Mouse (Mus musculus) right cerebral cortex, adult 18-20 months (tissue): ENCODE results near the gene Cdk2ap1.
"Not testable (repeated sequence)": the region's sequence is repeated elsewhere in the genome, so short reads cannot be mapped to it uniquely, and the experiment has no call there.

Experiments
- DNase-seq: peaks from one replicate; pipeline ENCODE4 v3.0.0; 2022; ENCODE audit warnings: mixed read lengths

The Cdk2ap1 gene

DNA sequence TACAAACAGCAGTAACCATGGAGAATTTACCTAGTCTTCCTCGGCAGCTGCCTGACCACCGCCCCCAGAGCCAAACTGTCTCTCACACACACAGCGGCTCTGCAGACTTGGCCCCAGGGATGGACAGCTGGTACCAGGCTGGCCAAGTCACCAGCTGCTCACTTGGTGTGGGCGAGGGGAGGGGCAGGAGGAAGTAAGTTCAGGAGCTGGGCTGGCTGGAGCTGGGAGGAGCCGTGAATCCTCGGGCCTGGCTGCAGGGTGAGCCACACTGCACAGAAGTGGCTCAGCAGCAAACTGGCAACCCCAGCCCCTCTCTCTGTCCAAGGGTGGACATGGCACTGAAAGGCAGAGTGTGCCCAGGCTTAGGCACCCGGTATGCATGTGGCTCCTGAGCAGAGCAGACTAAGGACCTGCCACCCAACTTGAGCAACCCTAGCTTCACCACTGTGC, 11.7 kb downstream of the Cdk2ap1 start:
- DNase-seq, result peak; percentile 86

DNA sequence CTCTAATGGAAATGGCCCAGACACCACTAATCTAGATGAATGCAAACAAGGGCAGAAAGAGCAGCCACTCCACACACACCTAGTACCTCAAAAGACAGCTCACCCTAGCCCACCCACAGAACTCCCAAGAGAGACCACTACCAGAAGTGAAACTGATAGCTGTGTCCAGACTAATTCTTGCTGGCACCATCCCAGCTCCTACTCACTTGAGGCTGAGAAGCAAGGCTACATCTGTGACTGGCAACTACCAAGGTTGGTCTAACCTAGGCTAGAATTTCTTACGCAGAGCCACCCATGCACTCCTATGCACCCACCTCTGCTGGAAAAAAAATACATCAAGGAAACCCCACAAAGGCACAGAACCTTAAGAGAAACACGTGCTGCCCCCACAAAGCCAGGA, 12.5 kb downstream of the Cdk2ap1 start:
- DNase-seq, result no peak

DNA sequence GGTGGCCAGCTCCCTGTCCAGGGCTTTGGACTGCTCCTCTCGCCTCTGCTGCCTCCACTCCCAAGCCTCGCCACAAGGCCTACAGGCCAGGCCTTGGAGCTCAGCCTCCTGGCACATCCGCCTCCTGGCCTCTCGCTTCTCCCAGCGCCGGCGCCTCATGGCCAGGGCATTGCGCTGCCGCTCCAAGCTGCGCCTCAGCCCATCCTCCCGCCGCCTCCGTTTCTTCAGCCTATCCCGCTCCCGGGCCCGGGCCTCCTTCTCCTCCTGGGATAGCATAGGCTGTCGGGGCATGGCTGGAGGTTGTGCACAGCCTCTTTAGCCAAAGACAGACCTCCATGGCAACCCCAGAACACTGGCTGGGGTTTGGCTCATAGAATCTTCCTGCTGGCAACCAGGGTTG, 13.7 kb downstream of the Cdk2ap1 start:
- no peak for DNase-seq

DNA sequence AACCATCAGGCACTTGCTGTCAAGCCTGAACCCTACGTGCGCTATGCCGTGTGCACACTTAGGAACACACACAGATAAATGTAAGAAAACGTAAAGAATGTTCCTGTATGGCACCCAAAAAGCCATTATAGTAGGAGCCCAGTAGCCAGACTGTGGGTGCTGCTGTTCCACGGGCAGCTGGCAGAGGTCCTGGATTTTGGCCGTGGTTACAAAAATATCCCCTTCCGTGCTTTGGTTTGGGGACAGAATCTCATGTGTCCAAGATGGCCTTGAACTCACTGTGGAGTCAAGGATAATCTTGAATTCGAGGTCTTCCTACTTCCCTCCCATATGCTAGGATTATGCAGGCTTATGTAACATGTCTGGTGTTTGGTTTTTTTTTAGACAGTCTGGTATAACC, 20.0 kb downstream of the Cdk2ap1 start:
- DNase-seq, result no peak

DNA sequence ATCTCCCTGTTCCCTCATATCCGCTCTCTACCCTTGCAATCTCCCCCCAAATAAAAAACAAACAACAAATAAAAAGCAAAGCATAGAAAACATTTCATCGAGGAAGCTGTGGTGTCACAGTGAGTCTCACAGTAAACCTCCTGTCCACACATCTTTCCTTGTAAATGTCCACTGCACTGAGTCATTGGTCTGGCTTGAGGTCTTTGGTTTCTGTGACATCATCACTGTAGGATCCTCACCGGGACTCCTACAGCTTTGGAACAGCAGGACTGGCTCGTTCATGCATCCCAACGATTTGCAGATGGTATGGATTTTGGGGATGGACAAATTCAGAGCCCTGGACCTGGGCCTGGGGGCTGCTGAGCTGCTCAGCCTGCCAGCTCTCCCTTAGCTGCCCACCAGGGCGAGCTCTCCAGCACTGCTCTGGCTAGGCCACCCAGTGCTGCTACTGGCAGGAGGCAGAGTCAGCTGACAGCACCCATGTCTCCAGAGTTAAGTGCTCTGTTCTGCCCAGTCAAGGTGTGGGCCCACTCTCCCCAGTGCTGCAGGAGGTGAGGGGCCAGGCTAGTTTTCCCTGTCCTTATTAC, 21.0 kb downstream of the Cdk2ap1 start:
- not testable (repeated sequence) for DNase-seq

DNA sequence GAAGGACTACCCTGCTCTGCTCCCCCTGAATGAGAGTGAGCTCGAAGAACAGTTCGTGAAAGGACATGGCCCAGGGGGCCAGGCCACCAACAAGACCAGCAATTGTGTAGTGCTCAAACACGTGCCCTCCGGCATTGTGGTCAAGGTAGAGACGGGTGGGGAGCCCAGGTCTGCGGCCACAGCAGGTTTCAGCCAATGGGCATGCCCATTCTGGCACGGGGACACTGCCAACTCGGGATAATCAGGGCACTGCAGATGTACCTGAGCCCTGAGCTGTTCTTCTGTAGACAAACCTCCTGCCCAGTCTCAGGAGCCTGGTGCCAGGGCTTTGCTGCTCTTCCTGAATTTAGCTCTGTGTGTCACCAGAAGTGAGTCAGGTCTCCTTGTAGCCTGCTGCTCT, 24.1 kb downstream of the Cdk2ap1 start:
- DNase-seq, result no peak

GRCm38 (mm10) chr5:124337909-124338308, 25.0 kb downstream of the Cdk2ap1 start:
- DNase-seq, result peak; percentile 81

- DNase-seq, result no peak
Measured at GRCm38 (mm10) chr5:124337103-124337502, 25.8 kb downstream of the Cdk2ap1 start.

- DNase-seq, result peak; percentile 67
Measured at GRCm38 (mm10) chr5:124334392-124334791, 28.5 kb downstream of the Cdk2ap1 start.

GRCm38 (mm10) chr5:124330086-124330485, 32.8 kb downstream of the Cdk2ap1 start:
- DNase-seq, result no peak

GRCm38 (mm10) chr5:124327510-124328364, 35.1 kb downstream of the Cdk2ap1 start, which contains the start of the genes Mphosph9 and 2810006K23Rik:
Mphosph9 (minus strand) TSS chr5:124327972.
2810006K23Rik (plus strand) TSS chr5:124328089.
- peak; percentile 100 for DNase-seq

DNA sequence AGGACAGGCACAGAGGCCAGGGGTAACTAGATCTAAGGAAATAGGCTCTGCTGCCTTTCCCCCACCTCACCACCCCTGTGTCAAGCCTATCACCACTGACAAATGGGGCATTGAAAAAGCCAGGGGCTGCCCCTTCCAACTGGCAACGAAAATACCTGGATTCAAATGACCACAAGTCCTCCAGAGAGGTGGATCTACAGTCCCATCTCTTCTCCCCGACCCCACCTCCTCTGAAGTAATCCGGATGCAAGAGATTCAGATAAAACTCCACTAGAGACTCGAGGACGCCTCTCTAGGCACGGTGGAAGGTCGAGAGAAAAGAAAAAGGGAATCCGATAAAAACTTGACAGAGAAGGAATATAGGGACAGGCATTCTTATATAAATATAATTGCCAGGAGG, 36.1 kb downstream of the Cdk2ap1 start:
- no peak for DNase-seq

DNA sequence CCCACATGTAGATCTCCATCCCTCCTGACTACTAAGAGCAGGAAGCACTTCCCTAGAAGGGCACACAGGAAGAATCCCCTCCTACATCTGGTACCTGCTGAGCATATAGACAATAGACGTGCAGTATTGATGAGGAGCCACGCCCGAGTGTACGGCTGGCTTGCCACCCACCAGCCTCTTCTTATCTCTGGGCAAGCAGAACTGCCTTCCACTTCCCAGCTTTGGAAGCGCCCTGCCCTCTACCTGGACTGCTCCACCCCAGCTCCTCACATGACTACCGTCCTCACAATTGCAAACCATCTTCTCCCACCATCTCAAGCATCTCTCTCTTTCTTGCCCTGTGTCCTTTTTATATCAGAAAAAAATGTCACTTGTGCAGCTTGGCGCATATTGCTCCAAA, 45.2 kb downstream of the Cdk2ap1 start:
- no peak for DNase-seq

- no peak for DNase-seq
Measured at GRCm38 (mm10) chr5:124315941-124316340, 46.9 kb downstream of the Cdk2ap1 start.

DNA sequence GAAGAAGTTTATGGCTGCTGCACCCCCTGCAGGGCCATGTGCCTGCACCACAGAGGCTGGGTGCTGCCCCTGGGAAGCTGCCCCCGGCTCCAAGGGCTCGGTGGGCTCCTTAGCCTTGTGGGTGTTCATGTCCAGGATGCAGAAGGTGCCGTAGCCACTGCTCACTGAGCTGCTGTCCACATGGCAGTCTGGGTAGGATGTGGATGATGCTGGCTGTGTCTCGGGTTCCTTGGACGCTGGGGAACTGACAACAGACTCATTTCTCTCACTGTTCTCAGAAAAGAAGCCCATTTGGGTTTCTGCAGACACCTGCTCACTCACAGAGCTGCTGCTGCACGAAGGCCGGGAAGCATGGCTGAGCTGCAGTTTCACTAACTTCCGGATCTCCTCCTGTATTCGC, 47.4 kb downstream of the Cdk2ap1 start:
- no peak for DNase-seq

GRCm38 (mm10) chr5:124310091-124310490, 52.8 kb downstream of the Cdk2ap1 start:
- DNase-seq, result no peak

GRCm38 (mm10) chr5:124309155-124309554, 53.7 kb downstream of the Cdk2ap1 start:
- no peak for DNase-seq

DNA sequence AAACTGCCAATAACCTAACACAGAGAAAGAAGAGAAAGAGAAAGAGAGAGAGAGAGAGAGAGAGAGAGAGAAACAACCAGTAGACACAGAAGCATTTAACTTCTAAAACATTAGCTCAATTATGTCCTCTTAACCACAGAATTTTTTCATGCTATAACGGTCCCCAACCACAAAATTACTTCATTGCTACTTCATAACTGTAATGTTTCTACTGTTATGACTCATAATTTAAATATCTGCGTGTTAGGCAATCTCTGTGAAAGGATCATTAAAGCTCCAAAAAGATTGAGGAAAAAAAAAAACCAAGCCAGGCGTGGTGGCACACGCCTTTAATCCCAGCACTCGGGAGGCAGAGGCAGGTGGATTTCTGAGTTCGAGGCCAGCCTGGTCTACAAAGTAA, 60.0 kb downstream of the Cdk2ap1 start:
- DNase-seq, result not testable (repeated sequence)

- DNase-seq, result no peak
Measured at GRCm38 (mm10) chr5:124300132-124300531, 62.8 kb downstream of the Cdk2ap1 start.

GRCm38 (mm10) chr5:124299307-124299706, 63.6 kb downstream of the Cdk2ap1 start:
- DNase-seq, result not testable (repeated sequence)

DNA sequence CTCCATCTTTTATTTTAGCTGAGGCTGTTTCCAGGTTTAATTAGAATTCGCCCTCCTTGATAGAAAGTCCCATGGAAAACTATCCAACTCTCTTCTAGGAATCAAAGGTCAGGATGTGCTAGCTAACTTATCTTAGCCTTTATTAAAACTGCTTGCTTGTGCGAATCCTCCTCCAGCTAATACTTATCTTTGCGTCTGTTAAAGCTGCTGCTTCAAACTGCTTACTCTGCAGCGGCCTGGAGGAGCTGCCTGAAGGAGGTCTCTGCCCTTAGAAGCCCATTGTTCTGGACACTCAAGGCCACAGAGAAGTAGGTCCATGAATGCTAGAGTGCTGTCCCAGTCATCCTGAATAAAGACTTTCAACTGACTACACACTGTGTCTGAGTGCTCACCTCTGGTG, 66.4 kb downstream of the Cdk2ap1 start:
- DNase-seq, result no peak
